Mouse (Mus musculus) stomach, postnatal 0 days (tissue): Measurements from ENCODE around the gene Patl1.

ENCODE experiments used
- CTCF ChIP-seq: IDR thresholded peaks from 2 replicates; pipeline ENCODE4 v1.5.1; 2016; ENCODE audit warnings: antibody characterized with exemption, low read depth, mild to moderate bottlenecking, moderate library complexity
- EP300 ChIP-seq: optimal IDR thresholded peaks from 2 replicates; pipeline ENCODE3; 2016; ENCODE audit warnings: antibody characterized with exemption

GRCm38 (mm10) chr19:11911603-11912002 is 596 bp upstream of the Patl1 start:
- TF ChIP-seq CTCF (no peak), EP300 (no peak)
